Mouse (Mus musculus) brain, embryonic 14.5 days (tissue): ENCODE results near the gene Csl.

Experiments used
- CTCF ChIP-seq: fragments of 200-500 bp; IDR thresholded peaks from 2 replicates; pipeline ENCODE4 v1.5.1; 2012; ENCODE audit warnings: inconsistent platforms, mild to moderate bottlenecking, moderate library complexity, borderline replicate concordance; ENCODE audit not compliant: insufficient read depth, insufficient read length; ENCODE audit errors: extremely low read depth
- POLR2A ChIP-seq: fragments of 200-500 bp; IDR thresholded peaks from 2 replicates; pipeline ENCODE4 v1.6.1; 2012; ENCODE audit warnings: mild to moderate bottlenecking, inconsistent platforms, borderline replicate concordance; ENCODE audit not compliant: poor library complexity, insufficient read depth, insufficient read length, severe bottlenecking; ENCODE audit errors: extremely low read depth

DNA sequence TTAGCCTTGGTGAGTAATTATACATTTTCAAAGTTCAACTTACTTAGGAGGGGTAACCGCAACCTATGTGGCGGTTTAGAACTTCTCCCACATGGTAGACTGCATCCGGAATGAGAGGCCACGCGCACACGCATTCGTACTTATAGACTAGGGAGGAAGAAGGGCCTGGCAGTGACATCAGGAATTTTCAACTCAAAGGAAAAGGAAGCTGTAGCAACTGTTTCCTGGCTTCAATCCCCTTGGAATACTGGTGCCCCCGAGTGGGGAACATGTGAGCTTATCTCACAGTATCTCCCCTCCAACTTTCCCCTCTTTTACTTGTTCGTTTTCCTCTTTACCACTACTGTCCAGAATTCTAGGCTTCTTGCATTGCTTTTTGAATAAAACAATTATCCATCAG is at the start of gene Csl:
- no peak for TF ChIP-seq POLR2A
- no peak for TF ChIP-seq CTCF
